Mouse (Mus musculus) CD4-positive, CD25-positive, alpha-beta regulatory T cell, adult 4 months (primary cell): ENCODE measurements around the gene Pip4k2c. TPM values are rescaled to one million over a fixed set of nuclear protein-coding genes. Genes with fewer than 3 reads are reported as not detected.
"Not testable (repeated sequence)": the region's sequence is repeated elsewhere in the genome, so short reads cannot be mapped to it uniquely, and the experiment has no call there.

Experiments
- ATAC-seq: one replicate; pipeline ENCODE4 v1.8.0; 2017
- polyA plus RNA-seq, 2 experiments: library from polyadenylated mRNA; unstranded; fragments of 100-300 nt; shearing (Covaris generic); gene quantifications; one replicate each; pipeline ENCODE4 v1.2.1; 2017

Gene Pip4k2c
- polyA plus RNA-seq, 2 experiments from 2014 or later: 24.2 to 39.3 TPM

DNA sequence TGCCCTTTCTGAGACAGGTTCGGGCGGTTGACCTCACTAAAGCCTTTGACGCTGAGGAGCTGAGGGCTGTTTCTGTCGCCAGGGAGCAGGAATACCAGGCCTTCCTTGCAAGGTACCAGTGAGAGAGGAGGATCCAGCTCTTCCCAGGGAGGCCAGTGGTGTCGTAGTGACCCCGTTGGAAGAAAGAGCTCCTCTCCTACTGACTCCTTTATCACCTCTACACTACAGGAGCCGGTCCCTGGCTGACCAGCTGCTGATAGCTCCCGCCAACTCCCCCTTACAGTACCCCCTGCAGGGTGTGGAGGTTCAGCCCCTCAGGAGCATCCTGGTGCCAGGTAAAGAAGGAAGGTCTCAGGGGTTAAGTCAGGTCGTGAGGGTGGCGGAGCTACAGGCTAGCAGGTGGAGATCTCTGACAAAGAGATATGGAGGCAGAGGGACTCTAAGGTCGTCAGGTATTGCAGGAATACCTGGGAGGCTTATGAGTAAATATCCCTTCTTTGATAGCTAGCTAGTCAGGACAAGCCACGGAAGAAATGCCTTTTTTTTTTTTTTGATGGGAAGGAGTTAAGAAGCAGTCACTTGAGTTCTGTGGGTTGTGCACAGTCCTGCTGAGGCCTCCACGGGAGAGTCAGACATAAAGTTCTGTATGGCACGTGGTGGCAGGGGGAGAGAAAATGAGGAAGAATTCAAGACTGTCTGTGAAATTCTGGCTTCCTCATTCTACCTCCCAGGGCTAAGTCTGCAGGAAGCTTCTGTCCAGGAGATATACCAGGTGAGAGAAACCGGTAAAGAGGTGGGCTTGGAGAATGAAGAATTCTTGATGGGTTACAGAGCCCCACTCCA, 44.4 kb downstream of the Pip4k2c start:
- ATAC-seq: no peak

DNA sequence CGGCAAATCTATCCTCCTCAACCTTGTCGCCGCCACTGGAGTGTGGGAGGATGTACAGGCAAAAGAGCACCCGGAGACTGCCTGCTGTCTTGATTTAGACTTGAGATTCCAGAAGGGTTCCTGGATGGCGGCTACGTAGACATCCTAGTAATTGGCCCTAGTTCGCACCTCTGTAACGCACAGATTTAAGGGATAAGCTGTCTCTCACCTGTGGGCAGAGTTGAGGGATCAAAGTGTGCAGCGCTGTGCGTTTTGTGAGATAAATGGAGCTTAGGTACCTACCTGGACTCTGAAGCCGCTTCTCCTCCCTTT, 45.0 kb downstream of the Pip4k2c start:
- peak; percentile 8 for ATAC-seq

DNA sequence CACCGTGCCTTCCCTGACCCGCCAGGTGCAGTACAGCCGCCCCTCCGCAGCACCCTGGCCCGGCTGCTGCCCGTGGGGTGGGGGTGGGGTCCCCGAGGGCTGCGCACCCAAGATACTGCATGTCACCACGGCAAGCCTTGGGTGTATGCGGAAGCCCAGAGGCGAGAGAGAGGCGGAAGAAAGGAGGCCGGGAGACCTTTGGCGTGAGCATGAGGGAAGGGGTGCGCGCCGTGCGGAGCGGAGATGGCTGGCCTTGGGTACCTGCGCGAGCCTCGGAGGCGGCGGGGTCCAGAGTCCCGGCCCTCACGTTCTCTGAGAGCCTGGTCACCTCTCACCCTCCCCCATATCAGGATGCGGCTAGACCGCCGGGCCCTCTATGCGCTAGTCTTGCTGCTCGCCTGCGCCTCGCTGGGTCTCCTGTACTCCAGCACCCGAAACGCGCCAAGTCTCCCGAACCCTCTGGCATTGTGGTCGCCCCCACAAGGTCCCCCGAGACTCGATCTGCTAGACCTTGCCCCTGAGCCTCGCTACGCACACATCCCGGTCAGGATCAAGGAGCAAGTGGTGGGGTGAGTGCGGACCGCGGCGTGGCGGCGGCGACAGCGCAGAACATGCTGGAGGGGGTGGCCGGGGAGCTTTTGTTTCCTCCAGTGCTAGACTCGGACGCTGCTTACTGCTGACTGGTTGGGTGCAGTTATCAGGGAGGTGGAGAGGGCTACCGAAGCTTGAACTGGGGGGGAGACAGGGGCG, 45.6 kb downstream of the Pip4k2c start:
- peak; percentile 37 for ATAC-seq

DNA sequence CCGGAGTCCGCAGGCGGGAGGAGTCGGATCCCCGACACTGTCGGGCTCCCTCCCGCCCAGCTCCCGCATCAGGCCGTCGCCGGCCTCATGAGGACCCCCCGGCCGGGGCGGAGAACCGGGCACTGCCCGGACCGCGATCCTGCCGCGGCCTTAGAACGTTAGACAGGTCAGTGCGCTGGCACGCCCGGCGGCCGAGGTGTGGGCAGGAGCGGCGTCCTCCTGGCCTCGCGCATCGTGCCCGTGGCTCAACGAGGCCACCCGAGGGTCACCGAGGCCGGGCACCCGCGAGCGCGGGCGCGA, 46.1 kb downstream of the Pip4k2c start:
- ATAC-seq: no peak

DNA sequence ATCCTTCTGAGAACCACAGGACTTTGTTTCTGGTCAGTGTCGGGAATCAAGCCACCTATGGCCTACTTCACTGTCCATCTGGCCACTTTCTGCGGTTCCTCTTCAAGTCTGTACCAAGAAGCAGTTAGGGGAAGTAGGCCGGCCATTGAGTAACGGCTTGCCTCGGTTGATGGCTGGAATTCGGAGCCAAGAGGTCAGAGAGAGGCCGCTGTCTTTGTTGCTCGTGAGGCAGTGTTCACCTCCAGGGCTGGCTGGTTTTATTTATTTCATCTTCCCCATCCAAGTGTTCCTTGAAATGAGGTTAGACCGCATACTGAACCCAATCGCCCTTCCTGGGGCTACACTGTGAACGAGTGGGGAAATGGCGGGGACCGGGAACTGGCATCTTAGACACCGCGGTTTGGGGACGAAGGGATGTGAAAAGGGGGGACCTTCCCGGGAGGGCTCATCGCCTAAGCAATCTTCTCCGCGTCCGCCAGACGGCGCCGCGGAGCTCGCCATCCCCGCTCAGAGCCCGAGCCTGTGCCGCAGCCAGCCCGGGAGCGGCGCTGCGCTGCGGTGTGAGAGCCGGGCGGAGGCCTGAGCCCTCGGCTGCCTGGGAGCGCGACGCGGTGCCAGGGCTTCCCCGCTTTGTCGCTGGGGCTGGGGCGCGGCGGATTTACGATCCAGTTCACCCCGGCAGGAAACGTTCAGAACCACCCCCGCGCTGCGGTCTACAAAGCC, 46.6 kb downstream of the Pip4k2c start, which contains the start of gene B4galnt1:
Gene B4galnt1, plus strand, starts transcription at position 595 of the 723 bp plus-strand sequence.
- peak; percentile 41 for ATAC-seq

DNA sequence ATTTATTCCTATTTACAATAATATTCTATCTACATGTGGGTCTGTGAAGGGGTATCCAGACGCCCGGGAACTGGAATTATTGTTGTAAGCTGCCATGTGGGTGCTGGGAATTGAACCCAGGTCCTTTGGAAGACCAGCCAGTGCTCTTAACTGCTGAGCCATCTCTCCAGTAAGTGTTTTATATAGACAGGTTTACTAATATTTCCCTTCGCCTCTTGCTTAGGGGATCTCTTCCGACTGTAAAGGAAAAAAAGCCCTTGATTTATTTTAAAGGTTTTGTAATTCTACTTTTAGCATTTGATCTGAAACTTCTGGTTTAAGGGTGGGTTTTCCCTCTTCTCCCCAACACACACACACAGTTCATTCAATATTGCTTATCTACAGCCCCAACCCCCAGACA, 47.2 kb downstream of the Pip4k2c start:
- no peak for ATAC-seq

DNA sequence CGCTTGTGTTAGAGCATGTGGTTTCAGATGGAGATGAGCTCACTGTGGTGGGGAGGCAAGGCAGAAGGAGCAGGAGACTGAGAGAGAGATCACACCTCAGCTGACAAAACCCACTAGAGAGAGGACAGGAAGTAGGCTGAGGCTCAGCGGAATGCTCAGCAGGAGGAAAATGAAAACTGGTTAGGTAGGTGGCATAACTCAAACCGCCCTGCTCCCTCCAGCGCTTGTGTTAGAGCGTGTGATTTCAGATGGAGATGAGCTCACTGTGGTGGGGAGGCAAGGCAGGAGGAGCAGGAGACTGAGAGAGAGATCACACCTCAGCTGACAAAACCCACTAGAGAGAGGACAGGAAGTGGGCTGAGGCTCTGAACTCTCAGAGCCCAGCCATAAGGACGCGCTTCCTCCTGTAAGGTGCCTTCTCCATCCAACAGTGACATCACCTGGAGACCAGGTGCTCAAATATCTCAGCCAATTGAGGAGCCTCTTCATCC, 48.6 kb downstream of the Pip4k2c start:
- peak; percentile 71 for ATAC-seq

DNA sequence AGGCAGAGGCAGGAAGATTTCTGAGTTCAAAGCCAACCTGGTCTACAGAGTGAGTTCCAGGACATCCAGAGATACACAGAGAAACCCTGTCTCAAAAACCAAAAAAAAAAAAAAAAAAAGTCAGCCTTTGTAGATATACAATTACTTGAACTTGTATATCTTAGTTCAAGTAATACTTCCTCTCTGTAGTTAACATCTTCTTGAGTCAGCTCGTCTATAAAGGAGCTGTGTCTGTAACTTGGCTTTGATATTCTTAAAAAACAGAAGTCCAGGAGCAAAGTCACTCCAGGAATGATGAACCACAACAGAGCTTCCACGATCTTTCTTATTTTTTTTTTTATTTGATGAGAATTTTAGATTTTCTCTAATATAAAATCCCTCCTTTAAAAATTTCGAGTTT, 50.7 kb downstream of the Pip4k2c start:
- no peak for ATAC-seq

DNA sequence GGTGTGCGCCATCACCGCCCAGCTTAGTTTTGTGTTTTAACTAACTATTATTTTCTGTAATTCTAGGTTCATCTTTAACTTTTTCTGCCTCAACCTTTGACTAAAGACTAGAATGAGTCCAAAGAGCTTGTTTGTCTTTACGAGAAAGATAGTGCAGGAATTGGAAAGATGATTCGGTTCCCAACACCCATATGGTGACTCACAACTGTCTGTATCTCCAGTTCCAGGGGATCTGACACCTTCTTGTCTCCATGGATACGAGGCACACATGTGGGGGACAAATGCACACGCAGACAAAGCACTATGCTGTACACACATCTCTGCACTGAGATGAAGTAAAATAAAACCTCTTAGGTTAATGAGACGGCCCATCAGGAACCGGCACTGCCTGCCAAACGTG, 51.3 kb downstream of the Pip4k2c start:
- ATAC-seq: no peak

DNA sequence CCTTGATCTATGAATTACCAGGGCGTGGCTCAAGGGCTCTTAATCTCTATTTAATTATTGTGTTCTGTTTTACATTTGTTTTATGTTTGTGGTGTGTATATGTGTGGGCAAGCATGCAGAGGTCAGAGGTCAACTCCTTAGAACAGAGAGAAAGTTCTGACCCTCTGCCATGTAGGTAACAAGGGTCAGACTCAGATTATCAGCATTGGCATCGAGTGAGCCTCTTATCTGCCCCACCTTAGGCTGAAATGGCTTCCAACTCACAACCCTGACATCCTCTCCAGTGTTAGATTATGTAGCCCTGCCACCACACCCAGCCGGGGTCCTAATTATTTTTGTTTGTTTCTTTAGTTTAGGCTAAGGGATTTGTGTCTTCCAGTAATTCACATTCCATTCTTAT, 52.9 kb downstream of the Pip4k2c start:
- no peak for ATAC-seq

DNA sequence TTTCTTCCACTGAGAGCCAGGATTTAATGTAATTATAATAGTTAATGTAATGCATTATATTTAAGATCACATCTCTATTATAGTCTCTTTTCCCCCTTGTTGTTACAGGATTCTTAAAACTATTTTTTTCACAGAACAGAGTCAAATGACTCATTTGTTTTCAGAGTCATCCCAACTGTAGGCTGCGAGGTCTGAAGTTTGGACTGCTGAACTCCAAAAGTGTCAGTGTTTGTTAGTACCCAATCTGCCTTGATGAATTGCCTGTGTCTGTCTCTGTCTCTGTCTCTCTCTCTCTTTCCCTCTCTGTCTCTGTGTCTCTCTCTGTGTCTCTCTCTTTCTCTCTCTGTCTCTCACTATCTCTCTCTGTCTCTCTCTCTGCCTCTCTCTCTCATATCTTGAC, 54.9 kb downstream of the Pip4k2c start:
- no peak for ATAC-seq

DNA sequence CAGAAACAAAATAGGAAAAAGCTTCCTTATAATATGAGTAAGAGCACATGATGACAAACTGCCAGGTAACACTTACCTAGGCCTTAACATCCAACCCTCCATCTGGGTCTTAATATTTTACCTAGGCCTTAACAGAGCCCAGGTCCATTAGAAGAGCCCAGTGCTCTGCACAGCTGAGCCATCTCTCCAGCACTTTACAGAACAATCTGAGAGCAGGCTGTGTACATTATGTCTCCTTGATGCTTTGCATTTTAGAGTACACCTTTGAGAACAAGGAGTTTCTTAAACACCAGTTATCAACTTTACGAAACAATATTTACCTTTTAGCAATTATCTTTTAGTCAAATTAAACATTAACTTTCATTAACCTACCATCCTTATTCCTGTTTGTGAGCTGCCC, 55.3 kb downstream of the Pip4k2c start:
- no peak for ATAC-seq

DNA sequence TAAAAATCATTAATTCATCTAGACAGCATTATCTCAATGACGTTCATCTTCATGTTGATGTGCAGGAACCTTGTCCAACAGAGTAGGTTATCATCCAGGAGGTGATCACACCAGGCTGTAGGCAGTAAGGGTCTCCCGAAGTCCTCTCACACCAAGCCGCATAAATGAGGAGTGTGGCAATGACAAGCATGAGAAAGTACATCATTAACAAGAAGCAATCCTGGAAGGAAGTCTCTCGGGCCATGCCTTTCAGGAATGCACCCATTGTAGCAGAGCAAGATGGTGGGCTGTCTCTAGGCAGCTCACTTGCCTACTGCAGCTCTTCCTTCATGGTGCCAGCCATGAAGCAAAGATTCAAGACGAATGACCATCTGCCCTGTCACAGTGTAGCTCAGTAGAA, 56.7 kb downstream of the Pip4k2c start:
- ATAC-seq: no peak

DNA sequence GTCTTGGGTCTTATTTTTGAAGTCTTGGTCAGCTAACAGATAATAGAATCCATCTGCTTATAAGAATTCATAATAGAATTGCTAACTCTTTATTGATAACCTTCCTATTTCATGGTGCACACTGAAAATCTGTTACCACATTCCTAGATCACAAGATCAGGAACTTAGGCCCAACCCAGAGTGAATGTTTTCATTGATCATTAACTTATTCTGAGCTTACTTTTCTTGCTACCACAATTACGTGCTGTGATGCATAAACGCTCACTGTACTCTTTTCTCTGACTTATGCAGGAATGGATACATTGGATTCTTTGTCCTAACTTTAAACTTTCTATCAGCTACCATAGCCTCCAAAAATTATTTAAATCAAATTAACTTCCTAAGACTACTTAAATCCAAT, 57.1 kb downstream of the Pip4k2c start:
- ATAC-seq: no peak

DNA sequence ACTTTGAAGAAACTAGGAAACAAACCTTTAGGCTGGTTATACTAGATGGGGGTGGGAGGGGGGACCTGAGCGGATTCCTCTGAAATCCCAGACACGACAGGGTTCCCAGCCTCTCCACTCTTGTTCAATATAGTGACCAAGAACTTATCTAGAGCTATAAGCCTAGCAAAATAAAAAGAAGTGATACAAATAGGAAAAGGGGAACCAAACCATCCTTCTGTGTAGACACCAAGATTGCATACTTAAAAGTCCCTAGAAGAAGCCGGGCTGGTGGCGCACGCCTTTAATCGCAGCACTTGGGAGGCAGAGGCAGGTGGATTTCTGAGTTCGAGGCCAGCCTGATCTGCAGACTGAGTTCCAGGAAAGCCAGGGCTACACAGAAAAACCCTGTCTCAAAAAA, 58.1 kb downstream of the Pip4k2c start:
- no peak for ATAC-seq

DNA sequence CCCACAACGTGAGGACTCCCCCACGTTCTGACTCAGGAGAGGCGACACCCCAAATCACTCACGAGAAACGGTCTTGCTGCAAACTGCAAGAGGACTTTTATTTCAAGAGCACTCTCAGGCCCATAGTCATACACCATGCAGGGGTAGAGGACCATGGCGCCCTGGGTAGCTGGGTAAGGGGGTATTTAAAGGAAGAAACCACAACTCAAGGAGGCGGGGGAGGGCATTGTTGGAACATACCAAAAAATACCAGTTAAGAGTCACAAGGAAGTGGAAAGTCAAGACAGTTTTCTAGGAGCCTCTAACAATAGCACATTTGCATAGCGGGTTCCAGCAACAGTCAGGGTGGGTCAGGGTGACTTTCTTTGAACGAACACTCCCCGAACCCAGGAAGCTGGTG, 58.8 kb downstream of the Pip4k2c start:
- not testable (repeated sequence) for ATAC-seq

DNA sequence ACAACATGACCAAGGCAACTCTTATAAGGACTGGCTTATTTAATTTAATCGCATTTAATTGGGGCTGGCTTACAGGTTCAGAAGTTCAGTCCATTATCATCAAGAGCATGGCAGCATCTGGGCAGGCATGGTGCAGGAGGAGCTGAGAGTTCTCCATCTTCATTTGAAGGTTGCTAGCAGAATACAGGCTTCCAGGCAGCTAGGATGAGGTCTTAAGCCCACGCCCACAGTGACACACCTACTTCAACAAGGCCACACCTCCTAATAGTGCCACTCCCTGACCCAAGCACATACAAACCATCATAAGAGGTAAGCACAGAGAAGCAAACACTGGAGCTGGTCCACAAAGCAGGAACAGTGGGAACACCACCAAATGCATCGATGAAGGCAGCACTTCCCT, 60.2 kb downstream of the Pip4k2c start:
- not testable (repeated sequence) for ATAC-seq

DNA sequence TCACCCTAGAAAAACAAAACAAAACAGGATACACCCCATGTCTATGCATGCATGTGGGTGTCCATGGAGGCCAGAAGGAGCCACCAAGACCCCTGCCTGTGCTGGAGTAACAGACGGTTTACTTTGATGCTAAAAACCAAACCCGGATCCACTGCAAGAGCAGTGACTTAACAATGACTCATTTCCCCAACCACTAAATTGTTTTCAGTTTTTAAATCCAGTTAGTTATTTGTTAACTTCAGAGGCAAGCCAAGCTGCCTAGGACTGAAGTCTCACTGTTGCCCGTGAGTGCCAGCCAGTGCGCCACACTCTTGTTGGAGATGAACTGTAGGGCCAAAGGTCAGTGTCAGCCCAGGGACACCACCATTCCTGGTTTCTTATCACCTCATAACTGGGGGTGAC, 60.9 kb downstream of the Pip4k2c start:
- ATAC-seq: peak; percentile 87

DNA sequence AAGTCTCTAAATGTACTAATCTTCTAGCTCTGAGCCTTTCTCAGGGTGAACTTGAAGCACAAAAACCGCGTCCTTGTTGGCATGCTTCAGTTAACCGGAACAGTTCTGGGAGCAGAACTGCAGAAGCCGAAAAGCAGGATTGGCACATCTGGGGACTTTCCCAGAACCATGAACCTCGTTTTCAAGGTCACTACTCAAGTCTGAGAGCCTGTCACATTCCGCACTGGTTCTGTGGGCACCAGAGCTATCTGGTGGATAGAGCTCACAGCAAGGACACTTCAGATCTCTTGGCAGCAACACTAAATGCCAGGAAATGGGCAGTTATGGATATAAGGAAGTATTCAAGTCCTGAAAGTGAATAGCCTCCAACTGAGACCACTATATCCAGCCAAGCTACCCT, 64.2 kb downstream of the Pip4k2c start:
- no peak for ATAC-seq
